Mouse (Mus musculus): ENCODE results near the gene Zfp800.

Zfp800 gene

DNA sequence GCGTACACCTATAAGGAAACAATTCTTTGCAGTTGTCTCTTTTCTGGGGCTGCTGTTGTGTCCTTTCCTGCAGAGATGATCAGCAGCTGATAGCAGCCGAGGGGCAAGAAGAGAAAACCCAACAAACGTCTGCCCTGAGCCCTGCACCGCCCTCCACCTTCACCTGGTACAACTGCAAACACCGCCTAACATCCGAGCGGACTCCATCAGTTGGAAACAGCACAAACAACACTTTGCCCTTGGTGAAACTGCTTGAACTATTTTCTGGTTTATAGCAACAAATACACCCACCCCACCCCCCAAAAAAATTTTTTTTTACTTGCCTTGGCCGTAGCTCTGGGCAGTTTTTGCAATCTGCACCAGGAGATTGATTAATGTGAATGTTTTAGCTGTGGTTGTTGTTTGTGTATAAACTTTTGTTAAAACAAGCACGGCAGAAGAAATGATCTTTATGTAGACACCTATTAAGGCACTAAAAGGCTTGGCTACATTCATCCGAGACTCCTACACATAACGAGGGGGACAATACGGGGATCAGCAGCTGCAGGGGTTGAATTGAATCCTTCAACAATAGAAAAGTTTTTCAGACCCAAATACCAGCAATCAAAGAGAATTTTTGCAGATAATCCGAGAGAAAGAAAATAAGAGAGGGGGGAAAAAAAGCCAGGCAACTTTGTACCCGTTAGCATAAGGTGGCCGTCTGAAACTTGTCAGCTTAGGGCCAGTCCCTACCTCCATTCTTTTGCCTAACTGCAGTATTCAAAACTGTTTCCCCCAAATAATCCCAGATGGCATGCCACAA is 1.6 kb downstream of the Zfp800 start:
- DNase-seq (ENCODE audit: low spot score), result no peak

DNA sequence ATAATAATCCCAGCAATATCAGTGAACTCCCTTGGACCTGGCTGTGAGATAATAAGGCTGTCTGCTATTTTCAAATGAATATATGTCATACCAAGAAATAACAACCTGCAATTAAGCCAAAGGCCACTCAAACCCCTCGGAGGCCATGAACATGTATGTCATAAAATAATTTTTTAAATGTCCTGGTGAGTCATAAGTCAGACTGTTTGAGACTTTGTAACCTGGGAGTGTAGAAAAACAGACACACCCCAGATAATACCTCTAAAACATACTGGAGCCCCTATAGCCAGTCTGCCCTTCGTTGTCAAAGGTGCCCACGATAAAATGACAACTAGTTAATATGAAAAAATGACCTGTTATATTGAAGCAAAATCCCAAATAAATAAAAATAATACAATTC is 8.8 kb downstream of the Zfp800 start:
- DNase-seq (ENCODE audit: low spot score), result no peak

DNA sequence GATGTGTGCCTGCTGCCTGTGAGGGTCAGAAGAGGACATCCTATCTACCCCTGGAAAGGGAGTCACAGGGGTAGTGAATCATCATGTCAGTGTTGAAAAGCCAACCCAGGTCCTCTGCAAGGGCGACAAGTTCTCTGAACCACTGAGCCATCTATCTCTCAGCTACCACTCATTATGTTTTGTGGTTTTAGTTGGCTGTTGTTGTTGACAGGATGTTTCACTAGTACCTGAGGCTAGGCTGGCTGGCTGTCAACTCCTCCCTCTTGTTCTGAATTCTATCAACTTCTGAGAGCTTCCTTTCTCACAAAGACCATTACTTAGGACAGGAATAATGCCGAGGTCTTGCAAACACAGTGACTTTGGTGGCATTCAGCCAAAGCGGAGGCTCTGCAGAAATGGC is 12.6 kb downstream of the Zfp800 start:
- no peak for DNase-seq (ENCODE audit: low spot score)

DNA sequence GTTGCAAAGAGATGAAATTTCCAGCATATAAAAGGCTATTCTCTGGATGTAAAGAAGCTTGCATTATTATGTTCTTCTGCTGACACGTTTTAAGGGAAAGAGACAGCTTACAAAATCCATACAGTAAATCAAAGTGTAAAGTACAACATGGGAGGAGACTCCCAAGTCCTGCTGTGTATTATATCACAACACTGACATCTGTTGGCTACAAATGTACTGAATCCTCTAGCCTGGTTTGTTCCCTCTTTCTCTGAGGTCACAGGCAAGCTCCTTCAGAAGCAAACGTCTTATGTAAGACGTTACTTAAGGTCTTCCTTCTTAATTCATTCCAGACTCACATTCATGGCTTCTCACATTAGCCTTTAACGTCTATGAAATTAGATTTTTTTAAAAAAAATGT is 15.8 kb downstream of the Zfp800 start:
- no peak for DNase-seq (ENCODE audit: low spot score)

DNA sequence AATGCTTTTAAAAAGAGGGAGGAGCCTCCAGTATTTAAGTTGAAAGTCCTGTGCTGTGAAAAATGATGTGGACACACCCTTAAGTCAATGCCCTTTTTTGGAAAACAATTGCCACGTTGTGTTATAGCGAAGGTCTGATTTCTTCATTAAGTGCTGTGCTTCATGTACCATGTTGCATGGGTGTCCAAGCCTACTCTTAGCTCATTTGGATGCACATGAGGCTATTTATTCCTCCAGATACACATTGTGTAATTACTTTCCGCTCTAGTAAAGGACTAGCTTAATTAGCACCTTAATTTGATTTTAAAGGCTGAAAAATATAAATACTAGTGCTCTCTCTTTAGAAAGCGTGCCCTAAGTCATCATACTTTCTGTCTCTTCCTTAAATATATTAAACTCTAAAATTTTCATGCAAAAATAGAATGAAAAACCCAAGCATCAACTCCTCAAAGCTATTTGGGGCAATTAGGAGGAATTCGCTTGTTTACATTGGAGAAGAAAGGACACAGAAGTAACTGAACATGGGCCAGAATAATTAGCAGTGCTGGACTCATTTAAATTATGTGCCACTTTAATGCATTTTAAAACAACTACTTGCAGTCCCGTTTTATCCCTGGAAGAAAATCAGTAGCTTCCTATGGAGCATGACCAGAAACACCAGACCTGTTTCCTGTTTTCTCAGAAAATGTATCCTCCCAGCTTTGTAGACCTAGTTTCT is 27.7 kb downstream of the Zfp800 start:
- no peak for DNase-seq (ENCODE audit: low spot score)

DNA sequence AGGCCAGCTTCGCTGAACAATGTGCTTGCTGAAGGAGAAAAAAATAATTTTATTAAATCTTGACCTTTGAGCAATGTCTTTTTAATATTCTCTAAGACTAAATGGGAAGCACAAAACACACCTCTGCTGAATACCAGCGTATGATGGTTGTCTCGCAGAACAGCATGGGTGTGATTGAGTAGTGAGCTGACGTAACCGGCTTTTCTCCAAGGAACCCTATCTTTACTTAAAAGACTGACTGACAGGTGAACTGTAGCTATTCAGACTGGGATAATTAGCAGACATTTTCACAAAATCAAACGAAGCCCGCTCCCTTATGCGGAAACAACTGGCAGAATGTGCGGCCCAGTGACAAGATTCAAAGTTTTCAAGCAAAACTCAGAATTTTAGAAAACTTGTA is 30.2 kb downstream of the Zfp800 start:
- no peak for DNase-seq (ENCODE audit: low spot score)

DNA sequence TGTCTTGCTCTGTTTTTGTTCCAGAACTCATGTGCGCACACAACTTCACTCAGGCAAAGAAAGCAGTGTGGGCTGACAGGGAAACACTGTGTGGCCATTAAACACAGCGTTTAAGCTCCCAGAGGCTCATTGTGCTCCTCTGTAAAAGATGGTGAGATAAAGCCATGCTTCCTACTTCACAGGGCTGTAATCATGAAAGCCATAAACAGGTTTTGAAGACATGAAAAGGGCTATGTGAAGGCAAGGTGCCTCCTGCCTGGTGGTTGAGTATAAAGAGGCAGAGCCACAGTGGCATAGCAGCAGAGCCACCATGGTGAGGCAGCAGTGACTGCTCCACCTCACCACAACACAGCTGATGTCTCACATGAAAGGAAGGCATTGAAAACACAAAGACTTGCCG is 46.7 kb downstream of the Zfp800 start:
- DNase-seq (ENCODE audit: low spot score), result no peak

DNA sequence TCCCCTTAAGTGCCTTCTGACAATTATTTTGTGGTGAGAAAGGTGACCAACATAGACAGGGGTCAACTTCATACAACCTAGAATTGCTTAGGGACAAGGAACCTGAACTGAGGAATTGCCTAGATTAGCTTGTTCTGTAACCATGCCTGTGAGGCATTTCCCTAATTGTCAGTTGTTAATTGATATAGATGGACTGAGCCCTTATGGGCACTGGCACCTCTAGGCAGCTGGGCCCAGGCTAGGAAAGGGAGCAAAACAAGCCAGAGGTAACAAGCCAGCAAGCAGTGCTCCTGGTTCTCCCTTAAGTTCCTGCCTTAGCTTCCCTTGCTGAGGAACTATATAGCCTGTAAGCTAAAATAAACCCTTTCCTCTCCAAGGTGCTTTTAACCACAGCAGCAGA is 52.1 kb downstream of the Zfp800 start:
- no peak for DNase-seq (ENCODE audit: low spot score)

DNA sequence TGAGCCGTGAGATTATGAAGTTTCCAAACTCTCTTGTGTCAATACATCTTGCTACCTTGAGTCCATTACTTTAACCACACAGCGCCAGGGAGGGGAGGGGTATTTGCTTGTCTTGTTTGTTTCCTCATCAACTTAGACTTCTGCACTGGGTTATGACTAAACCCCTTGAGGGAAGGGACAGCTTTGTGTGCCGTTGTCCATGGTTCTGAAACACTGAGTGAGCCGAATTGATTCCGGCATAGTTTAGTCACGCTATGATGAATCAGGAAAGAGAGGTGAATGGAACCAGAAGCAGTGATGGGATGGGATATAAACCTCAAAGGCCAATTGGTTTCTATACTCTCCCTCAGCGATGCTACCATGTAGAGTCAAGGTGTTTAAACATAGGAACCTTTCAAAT is 52.6 kb downstream of the Zfp800 start:
- DNase-seq (ENCODE audit: low spot score), result no peak

DNA sequence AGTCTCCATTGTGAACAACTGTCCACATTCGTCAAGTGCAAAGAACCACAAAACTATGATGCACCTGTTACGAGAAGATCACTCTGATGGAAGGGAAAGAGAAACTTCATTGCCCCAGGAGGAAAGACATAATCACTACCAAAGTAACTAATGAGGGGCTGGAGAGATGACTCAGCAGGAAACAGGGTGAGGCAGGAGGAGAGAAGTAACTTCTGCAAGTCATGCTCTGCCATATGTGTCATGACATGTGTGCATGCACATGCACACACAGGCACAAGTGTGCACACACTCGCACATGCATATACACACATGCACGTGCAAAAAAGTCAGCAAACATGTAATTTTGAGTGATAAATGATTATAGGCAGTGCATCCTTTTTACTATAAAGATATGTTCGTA is 54.9 kb downstream of the Zfp800 start:
- no peak for DNase-seq (ENCODE audit: low spot score)

DNA sequence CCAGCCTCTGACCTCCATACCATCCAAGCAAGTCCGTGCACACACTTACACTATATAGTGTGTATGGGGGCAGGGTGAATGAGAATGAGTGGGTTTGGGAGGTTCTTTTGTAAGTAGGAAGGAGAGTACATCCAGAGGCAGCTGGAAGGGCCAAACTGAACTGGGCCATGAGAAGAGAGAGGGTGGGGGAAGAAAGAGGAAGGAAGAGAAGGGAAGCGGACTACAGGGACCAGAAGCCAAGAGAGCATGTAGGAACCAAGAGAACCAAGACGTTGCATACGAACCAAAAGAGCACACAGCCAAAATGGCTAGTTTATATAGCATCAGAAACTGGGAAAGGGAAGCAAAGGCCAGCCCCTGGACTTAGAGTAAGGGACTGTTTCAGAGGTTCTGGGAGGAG is 56.6 kb downstream of the Zfp800 start:
- no peak for DNase-seq (ENCODE audit: low spot score)

DNA sequence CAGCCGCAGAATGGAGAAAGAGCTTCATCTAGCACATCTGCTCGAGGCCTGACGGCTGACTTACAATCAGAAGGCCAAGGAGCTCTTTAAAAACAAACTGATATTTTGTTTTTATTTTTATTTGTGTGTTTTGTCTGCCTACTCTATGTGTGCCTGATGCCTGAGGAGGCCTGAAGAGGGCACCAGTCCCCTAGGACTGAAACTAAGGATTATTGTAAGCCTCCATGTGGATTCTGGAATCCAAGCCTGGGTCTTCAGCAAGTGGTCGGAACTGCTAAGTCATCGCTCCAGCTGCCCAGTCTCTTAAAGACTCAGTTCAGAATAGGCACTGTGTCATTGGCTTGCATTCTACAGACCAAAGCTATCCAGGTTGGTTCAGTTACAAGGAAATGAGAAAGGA is 58.4 kb downstream of the Zfp800 start:
- DNase-seq (ENCODE audit: low spot score), result no peak

DNA sequence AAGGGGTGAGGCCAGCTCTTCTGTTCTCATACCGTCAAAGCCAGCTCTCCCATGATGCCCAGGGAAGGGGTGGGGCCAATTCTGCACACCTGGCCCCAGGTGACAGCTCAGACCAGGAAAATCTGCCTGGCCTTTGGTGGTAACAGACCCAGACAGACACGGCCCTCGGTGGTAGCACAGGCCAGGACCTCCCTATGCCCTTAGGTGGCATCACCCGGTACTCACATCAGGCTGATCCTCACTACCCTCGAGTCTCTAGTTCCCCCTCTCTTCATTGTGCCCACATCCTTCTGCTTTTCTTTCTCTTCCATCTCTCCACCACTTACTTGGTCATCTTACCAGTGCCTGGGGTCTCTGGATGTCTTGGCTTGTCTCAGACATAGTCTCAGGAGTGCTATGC is 64.1 kb downstream of the Zfp800 start:
- no peak for DNase-seq (ENCODE audit: low spot score)

DNA sequence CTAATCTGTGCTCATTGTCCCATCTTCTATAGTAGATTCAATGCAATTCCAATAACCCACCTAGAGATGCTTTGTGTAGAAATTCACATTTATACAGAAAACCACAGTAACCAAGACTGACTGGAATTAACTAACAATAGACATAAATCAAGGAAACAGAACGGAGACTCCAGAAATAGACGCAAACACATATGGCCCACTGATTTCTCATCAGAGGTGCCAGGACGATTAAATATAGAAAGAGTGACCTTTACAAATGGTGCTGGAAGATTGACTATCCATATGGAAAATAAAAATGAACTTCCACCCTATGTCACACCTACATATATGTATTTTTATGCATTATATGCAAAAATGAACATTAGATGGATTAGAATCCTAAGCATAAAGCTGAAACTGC is 65.3 kb downstream of the Zfp800 start:
- no peak for DNase-seq (ENCODE audit: low spot score)

DNA sequence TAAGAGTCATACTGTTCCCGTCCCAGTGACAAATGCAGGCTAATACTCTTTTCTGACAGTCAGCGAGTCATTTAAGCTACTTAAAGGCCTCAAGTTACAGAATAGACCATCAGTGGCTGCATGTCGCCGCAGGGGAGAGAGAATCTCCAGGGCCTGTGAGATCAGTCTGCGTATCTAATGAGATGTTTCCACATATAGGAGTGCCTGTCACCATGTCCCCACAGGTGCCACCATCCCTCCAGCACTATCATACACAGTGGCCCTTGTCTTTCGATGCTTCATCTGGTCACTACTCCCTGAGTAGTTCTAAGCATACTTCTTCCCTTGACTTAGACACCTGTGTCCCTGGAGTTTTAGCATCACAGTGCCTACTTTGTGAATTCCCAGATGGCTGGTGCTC is 68.0 kb downstream of the Zfp800 start:
- DNase-seq (ENCODE audit: low spot score), result no peak

DNA sequence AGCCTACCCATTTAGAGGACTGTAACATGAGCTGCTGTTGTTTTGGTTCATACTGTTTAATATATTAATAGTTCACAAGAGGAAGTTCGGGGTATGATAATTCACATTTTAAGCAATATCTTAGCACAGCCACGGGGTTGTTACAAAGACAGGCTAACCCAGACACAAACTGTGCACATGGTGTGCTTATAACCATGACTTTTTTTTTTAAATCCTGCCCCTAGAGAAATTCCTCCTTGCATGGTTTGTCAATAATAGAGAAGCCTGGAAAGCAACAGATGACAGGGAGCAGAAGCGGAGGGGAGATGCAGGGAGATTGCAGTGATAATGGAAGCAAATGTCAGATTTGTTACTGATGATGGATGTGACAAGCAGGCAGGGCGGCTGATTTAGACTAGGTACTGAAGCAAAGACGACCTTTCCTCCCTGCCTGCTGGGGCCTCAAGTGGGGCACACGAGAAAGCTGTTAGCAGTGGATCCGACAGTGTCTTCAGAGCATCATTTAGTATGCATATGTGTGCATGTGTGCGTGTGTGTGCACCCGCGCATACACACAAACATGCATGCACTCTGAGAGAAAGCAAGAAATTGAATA is 68.7 kb downstream of the Zfp800 start:
- DNase-seq (ENCODE audit: low spot score), result no peak

DNA sequence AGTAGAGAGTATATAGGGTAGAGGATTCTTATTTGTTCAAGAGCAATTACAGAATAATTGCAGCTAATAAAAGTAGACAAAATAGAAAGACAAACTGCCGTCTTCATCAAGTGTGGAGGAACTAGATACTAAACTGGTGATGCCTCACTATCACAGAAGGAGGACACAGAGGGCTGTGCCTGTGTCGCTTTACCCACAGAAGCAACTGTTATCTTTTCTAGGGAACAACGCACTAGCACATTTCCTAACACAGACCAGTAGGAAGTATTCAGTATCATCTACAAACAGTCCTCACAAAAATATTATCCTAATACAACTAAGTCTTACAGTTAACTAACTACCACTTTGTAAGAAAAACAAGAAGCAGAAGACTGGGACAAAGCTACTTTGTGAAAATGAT is 71.1 kb downstream of the Zfp800 start:
- DNase-seq (ENCODE audit: low spot score), result no peak

DNA sequence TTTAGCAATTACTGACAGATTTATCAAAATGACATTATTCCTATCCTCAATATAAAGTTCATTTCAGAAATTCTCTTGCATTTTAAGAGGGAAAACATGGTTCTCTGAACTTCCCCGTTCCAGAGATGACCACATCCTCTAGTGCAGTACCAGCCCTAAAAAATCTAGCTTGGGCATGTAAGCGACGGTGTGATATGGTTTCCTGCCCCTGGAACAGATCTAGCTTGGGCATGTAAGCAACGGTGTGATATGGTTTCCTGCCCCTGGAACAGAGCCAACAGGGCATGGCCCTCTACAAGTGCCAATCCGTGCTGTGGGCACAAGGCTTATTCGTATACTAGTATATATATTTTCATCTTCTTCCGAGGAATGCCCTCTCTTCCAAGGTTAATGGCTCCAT is 75.4 kb downstream of the Zfp800 start:
- no peak for DNase-seq (ENCODE audit: low spot score)

DNA sequence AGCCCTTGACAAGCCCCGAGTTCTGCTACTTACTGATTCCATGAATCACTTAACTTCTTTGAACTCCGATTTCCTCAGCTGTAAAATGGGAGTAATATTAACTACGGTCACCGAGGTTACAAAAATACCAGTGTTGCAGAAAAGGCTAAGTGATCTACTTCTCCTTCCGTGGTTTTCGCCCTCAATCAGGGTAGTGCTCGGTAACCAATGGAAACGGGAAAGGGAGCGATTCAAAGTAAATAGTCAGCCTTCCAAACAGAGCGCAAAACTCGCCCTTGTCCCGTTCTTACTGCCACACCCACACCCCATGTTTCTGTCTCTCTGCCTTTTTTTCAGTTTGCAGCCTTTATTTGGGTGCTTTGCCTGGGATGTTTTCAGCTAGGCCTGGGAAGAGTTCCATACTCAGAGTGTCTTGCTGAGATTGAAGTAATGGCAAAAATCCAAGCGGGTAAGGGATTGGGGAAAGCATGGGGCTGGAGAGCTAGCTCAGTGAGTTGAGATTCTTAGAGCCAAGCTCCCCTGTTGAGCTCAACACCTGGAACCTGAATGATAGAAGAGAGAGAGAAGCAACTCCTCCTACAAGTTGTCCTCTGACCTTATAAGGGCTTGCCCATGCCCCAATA is 78.0 kb downstream of the Zfp800 start:
- no peak for DNase-seq (ENCODE audit: low spot score)

DNA sequence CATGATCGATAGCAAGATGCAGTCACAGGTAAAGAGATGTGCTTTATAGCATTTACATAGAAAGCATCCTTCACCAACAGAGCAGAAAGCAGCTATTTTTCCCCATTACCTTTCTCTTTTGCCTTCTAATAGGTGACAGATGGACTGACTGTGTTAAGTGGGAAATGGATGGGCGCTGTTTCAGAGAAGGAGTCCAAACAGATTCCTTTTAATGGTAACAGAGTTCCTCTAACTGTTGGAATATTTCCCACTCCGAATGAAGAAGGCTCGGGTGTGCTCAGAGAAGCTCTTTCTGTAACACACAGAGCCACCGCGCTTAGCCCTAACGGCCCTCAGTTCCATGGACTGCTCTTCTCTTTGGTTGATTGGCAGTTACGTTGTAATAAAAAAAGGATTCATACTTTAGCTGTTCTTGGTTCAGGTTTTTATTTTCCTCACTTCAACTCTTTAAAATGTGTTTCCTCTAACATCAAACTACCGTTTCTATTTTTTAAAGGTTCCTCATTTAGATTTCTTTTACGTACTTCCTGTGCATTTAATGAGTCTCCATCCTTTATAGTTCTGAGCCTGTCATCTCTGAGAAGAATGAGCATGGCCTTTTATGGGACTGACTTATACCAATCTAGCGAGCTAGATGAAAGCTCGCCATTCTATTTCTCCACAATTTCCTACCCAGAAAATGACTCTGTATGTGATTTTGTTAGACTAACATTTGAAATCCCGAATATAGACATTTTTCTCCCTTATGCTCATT is 78.8 kb downstream of the Zfp800 start:
- no peak for DNase-seq (ENCODE audit: low spot score)

DNA sequence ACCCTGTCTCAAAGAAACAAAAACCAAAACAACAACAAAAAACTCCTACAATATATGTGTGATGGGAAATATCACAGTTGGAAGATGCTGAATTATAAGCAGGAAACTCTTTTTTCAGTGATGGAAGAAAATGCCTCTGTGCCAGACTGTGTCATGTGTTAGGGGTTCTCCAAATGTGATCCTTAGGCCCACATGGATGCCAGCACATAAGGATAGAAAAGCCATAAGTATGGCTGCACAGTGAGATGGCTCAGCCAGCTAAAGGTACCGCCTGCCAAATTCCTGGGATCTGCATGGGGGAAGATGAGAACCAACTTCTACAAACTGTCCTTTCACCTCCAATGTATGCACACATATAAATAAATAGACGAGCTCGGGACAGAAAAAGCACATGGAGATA is 82.6 kb downstream of the Zfp800 start:
- no peak for DNase-seq (ENCODE audit: low spot score)

DNA sequence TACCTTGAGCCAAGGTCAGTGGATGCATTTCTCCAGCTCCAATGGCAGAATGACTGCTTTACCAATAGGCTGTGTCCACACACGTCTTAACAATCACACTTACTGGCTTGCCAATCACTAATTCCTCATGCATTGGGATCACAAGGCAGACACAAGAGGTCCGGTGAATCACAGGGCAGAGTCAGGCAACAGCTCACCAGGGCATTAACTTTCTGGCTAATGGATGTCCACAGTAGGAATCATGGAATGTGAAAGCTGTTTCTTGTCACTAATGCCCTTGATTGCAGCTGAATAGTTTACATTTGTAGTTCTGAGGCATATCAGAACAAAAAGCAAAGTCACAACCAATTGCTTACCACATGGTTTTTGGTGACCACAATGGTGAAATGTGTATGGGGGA is 85.7 kb downstream of the Zfp800 start:
- DNase-seq (ENCODE audit: low spot score), result no peak
